Mouse (Mus musculus): ENCODE measurements at regions not wholly inside any gene's neighbourhood (a gene's known extent, or its start where the extent isn't known, plus 50 kb on each side); places are given as distances from the start of the nearest gene placed in this dataset.

DNA sequence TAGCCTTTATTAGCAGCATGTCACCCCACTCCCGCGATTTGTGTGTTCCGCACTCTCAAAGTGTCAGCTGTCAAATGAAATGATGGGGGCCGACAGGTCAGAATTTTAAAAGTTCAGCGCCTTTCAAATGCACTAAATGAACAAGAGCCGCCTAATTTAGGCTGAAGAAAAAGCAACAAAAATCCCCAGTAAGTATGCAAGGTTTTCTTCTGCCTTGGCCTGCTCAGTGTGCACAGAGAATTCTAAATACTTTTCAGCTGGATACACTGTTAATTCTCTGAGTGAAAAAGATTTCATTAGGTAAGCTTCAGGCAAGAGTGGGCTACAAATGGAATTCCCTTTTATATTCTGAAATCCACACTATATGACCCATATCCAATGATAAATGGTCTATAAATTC, 125.9 kb upstream of the BC052040 start:
- Histone ChIP-seq H3K27me3 (ENCODE audit: control insufficient read depth, insufficient read depth, low read depth, low read length) (no peaks in the 10 kb centered on the region), H3K4me3 (ENCODE audit: low read depth, low read length) (no peak overlapping the region), H3K36me3 (ENCODE audit: control insufficient read depth, insufficient read depth, low read length) (no peaks in the 10 kb centered on the region), H3K9ac (ENCODE audit: low read depth, low read length) (no peak overlapping the region), H3K4me2 (ENCODE audit: low read length) (no peak overlapping the region), H3K9me3 (replicated peaks; ENCODE audit: control insufficient read depth, low read length, poor library complexity, severe bottlenecking) (no peaks in the 10 kb centered on the region), H3K4me1 (ENCODE audit: control insufficient read depth, insufficient read depth, low read length) (peaks cover 4% of the 10 kb centered on the region), H3K27ac (ENCODE audit: low read length) (no peak overlapping the region)
- ATAC-seq: no peak
- WGBS: 39% methylated on average over 6 of the region's 6 CpGs

DNA sequence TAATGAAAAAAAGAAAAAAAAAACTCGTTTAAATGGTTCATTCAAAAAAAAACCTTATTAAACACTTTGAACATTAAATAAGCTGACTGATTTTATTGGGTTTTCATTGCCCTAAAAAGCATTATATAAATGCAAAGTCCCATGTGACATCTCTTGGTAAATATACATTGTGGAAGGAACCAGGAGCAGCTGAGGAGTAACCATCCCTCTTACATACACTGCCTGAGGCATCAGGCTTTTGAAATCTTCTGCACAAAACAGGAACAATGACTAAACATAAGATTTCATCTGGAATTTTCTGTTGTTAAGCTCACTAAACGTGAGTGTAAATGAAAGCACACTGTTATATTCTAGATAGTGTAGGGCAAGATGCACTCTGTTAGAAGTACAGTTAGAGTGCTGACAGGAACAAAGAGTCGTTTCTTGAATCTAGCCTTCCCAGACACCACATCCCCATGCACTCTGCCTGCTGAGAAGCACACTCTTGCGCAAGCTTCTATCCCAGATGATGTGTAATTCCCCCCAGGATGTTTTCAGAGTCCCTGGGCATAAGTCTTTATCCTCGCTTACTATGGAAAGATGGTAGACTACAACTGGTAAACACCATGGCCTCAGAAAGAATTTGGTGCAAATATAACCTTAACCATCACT, 125.0 kb upstream of the BC052040 start:
- Histone ChIP-seq H3K4me2 (ENCODE audit: low read length) (no peak overlapping the region), H3K36me3 (ENCODE audit: control insufficient read depth, insufficient read depth, low read length) (no peaks in the 10 kb centered on the region), H3K9me3 (replicated peaks; ENCODE audit: control insufficient read depth, low read length, poor library complexity, severe bottlenecking) (no peaks in the 10 kb centered on the region), H3K9ac (ENCODE audit: low read depth, low read length) (no peak overlapping the region), H3K27ac (ENCODE audit: low read length) (no peak overlapping the region), H3K4me1 (ENCODE audit: control insufficient read depth, insufficient read depth, low read length) (peaks cover 4% of the 10 kb centered on the region), H3K27me3 (ENCODE audit: control insufficient read depth, insufficient read depth, low read depth, low read length) (no peaks in the 10 kb centered on the region), H3K4me3 (ENCODE audit: low read depth, low read length) (no peak overlapping the region)
- no peak for ATAC-seq
- WGBS: 59% methylated on average over 5 of the region's 5 CpGs

DNA sequence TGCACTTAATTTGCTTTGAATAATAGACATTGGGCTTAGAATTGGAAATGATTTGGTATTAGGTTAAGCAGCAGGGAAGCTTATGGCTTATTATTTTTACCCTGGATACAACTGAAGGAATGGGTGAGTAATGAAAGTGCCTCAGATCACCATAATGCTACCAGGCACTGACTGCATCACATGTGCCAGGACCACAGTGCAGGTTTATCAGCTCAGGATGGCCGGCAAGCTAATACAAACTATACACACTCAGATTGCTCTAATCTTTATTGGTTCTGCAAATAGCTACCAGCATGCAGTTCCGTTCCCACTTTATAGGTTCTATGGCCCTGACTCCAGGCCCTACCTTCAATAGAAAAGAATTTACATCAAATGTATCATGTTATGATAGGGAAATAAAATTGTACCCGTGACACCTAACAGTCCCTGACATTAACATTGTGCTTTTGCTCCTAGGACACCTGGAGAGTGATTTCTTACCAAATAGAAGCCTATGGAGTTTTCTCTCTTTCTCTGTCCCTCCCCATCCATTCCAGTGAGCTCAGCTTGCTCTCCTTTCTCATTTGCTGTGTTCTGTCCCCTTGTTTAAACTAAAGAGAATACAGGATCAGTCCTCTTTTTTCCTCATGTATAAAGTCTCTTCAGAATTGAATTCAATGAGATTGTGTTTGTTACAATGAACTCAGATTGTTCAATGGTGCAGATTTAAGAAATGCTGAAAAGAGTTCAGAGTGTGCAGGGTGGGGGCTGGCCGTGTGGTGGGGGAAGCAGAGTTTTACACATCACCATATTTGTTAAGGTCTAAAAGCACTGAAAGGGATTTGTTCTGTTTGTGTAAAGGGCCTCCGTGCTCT, 121.3 kb upstream of the BC052040 start:
- ATAC-seq: peak; percentile 70
- Histone ChIP-seq H3K4me1 (ENCODE audit: control insufficient read depth, insufficient read depth, low read length) (peaks cover 3% of the 10 kb centered on the region), H3K9me3 (replicated peaks; ENCODE audit: control insufficient read depth, low read length, poor library complexity, severe bottlenecking) (no peaks in the 10 kb centered on the region), H3K27me3 (ENCODE audit: control insufficient read depth, insufficient read depth, low read depth, low read length) (no peaks in the 10 kb centered on the region), H3K4me2 (ENCODE audit: low read length) (no peak overlapping the region), H3K27ac (ENCODE audit: low read length) (no peak overlapping the region), H3K9ac (ENCODE audit: low read depth, low read length) (no peak overlapping the region), H3K4me3 (ENCODE audit: low read depth, low read length) (no peak overlapping the region), H3K36me3 (ENCODE audit: control insufficient read depth, insufficient read depth, low read length) (no peaks in the 10 kb centered on the region)
- WGBS: 30% methylated on average over 5 of the region's 5 CpGs

DNA sequence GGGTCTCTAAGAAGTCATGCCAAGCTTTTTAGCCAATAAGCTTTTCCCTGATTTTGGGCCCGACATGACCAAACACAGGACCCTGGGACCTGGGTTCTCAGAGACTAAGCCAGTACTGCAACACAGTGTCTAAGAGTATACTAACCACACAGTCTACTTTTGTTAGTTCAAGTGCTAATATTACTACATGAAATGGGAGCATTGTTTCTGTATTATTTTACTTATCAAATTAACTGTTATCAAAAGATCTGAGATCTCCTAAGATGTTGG, 120.7 kb upstream of the BC052040 start:
- no peak; the same call in none of the 2 replicates for ATAC-seq
- WGBS: 17% methylated on average over 1 of the region's 1 CpGs

DNA sequence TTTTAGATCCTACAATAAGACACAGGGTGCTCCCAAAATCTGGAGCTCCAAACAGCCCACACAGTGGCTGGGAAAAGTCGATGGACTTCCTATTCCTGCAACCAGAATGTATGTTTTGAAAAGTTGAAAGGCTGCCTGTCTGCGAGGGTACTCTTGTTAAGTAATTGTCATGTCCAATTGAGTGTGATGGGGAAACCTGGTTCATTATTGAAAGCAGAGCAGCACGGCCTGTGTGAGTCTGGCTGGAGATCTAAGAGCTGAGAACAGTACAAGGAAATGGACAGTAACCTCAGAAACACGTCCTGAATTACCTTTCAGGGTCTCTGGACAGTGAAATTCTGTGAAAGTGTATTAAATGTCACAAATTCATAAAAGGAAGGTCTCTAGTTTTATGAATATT, 115.3 kb upstream of the BC052040 start:
- Histone ChIP-seq H3K4me3 (ENCODE audit: low read depth, low read length) (no peak overlapping the region), H3K36me3 (ENCODE audit: control insufficient read depth, insufficient read depth, low read length) (no peaks in the 10 kb centered on the region), H3K4me1 (ENCODE audit: control insufficient read depth, insufficient read depth, low read length) (no peaks in the 10 kb centered on the region), H3K4me2 (ENCODE audit: low read length) (no peak overlapping the region), H3K27me3 (ENCODE audit: control insufficient read depth, insufficient read depth, low read depth, low read length) (no peaks in the 10 kb centered on the region), H3K9ac (ENCODE audit: low read depth, low read length) (no peak overlapping the region), H3K9me3 (replicated peaks; ENCODE audit: control insufficient read depth, low read length, poor library complexity, severe bottlenecking) (no peaks in the 10 kb centered on the region), H3K27ac (ENCODE audit: low read length) (no peak overlapping the region)
- 58% methylated on average over 4 of the region's 4 CpGs for WGBS
- no peak for ATAC-seq

More for the DNA sequence above, 120.7 kb upstream of the BC052040 start:
- no peak overlapping the region for H3K27ac ChIP-seq (ENCODE audit: low read length)
- H3K4me1 ChIP-seq (ENCODE audit: control insufficient read depth, insufficient read depth, low read length): no peaks in the 10 kb centered on the region; the same call in 1 of the 2 replicates
- H3K4me3 ChIP-seq (ENCODE audit: low read depth, low read length): no peak overlapping the region
- H3K36me3 ChIP-seq (ENCODE audit: control insufficient read depth, insufficient read depth, low read length): no peaks in the 10 kb centered on the region
- no peaks in the 10 kb centered on the region for H3K9me3 ChIP-seq (replicated peaks; ENCODE audit: control insufficient read depth, low read length, poor library complexity, severe bottlenecking)
- no peak overlapping the region for H3K4me2 ChIP-seq (ENCODE audit: low read length)
- no peak overlapping the region for H3K9ac ChIP-seq (ENCODE audit: low read depth, low read length)
- H3K27me3 ChIP-seq (ENCODE audit: control insufficient read depth, insufficient read depth, low read depth, low read length): no peaks in the 10 kb centered on the region

DNA sequence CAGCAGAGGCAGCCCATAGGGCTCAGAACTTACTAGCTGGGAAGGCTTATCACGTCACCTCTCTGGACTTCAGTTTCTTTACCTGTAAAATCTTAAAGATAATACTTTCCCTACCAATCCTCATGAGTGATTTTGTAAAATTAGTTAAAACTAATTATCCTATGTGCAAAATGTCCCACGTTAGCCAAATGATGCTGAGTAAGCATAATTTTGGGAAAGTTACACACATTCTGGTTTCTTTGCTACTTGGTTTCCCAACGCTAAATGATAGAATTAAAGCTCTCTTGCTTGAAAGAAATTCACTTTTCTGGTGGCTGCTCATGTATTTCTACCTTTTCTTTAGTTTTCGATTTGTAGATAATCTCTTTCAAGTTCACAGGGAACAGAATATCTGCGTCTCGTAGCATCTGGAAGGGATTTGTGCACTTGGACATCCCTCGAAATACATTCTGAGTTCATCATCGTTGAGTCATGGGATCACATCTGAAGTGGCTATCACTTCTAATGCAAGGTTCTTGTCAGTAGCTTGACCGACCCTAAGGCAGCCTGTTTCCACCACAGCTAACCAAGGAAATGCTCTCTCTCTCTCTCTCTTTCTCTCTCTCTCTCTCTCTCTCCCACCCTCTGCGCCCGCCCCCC, 114.3 kb upstream of the BC052040 start:
- H3K4me2 ChIP-seq (ENCODE audit: low read length): no peak overlapping the region
- no peak overlapping the region for H3K27ac ChIP-seq (ENCODE audit: low read length)
- H3K9me3 ChIP-seq (replicated peaks; ENCODE audit: control insufficient read depth, low read length, poor library complexity, severe bottlenecking): no peaks in the 10 kb centered on the region
- no peaks in the 10 kb centered on the region for H3K4me1 ChIP-seq (ENCODE audit: control insufficient read depth, insufficient read depth, low read length)
- ATAC-seq: no peak
- H3K36me3 ChIP-seq (ENCODE audit: control insufficient read depth, insufficient read depth, low read length): no peaks in the 10 kb centered on the region
- no peak overlapping the region for H3K4me3 ChIP-seq (ENCODE audit: low read depth, low read length)
- H3K9ac ChIP-seq (ENCODE audit: low read depth, low read length): no peak overlapping the region
- WGBS: 90% methylated on average over 11 of the region's 11 CpGs
- H3K27me3 ChIP-seq (ENCODE audit: control insufficient read depth, insufficient read depth, low read depth, low read length): no peaks in the 10 kb centered on the region

DNA sequence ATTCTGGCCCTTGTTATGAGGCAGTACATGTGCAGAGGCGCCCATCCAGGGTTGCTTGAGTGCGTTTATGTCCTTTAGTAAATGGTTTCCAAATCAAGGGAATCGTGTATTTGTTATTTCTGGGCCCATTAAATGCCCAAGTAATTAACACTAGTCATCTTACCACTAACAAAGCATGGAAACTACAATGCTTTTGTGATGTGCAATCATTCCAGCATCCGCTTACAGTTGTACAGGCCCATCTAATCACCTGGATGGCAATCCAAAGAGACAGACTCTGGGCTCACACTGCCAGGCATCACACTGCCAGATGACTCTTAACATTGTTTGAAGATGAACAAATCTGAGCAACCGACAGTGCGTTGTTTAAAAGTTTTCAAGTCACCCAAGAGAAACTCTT, 113.6 kb upstream of the BC052040 start:
- 87% methylated on average over 6 of the region's 6 CpGs for WGBS
- no peak overlapping the region for H3K9ac ChIP-seq (ENCODE audit: low read depth, low read length)
- no peaks in the 10 kb centered on the region for H3K27me3 ChIP-seq (ENCODE audit: control insufficient read depth, insufficient read depth, low read depth, low read length)
- no peaks in the 10 kb centered on the region for H3K36me3 ChIP-seq (ENCODE audit: control insufficient read depth, insufficient read depth, low read length)
- no peaks in the 10 kb centered on the region for H3K4me1 ChIP-seq (ENCODE audit: control insufficient read depth, insufficient read depth, low read length)
- no peak overlapping the region for H3K27ac ChIP-seq (ENCODE audit: low read length)
- no peaks in the 10 kb centered on the region for H3K9me3 ChIP-seq (replicated peaks; ENCODE audit: control insufficient read depth, low read length, poor library complexity, severe bottlenecking)
- ATAC-seq: no peak
- no peak overlapping the region for H3K4me3 ChIP-seq (ENCODE audit: low read depth, low read length)
- H3K4me2 ChIP-seq (ENCODE audit: low read length): no peak overlapping the region

DNA sequence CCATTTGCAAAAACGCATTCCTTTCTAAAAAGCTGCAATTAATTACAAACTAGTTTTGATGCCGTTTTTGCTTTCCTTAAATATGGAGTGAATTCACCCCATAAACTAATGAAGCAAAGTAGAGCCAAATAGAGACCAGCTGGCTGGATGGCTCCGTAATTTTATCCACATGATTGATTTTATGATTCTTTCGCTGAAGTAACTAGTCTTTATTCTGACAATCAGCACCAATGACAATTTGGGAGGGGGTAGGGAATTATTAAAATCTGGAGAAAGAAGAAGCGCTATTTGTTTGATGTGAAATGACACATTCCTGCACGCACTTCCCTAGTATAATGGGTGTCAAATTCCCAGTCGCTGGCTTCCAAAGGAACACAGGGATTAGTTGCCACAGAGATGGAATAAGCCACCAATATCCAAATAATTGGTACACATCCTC, 113.0 kb upstream of the BC052040 start:
- no peaks in the 10 kb centered on the region for H3K27me3 ChIP-seq (ENCODE audit: control insufficient read depth, insufficient read depth, low read depth, low read length)
- WGBS: 41% methylated on average over 7 of the region's 7 CpGs
- H3K36me3 ChIP-seq (ENCODE audit: control insufficient read depth, insufficient read depth, low read length): no peaks in the 10 kb centered on the region
- H3K4me1 ChIP-seq (ENCODE audit: control insufficient read depth, insufficient read depth, low read length): no peaks in the 10 kb centered on the region
- no peak overlapping the region for H3K9ac ChIP-seq (ENCODE audit: low read depth, low read length)
- no peaks in the 10 kb centered on the region for H3K9me3 ChIP-seq (replicated peaks; ENCODE audit: control insufficient read depth, low read length, poor library complexity, severe bottlenecking)
- no peak overlapping the region for H3K27ac ChIP-seq (ENCODE audit: low read length)
- no peak overlapping the region for H3K4me2 ChIP-seq (ENCODE audit: low read length)
- no peak for ATAC-seq
- H3K4me3 ChIP-seq (ENCODE audit: low read depth, low read length): no peak overlapping the region

DNA sequence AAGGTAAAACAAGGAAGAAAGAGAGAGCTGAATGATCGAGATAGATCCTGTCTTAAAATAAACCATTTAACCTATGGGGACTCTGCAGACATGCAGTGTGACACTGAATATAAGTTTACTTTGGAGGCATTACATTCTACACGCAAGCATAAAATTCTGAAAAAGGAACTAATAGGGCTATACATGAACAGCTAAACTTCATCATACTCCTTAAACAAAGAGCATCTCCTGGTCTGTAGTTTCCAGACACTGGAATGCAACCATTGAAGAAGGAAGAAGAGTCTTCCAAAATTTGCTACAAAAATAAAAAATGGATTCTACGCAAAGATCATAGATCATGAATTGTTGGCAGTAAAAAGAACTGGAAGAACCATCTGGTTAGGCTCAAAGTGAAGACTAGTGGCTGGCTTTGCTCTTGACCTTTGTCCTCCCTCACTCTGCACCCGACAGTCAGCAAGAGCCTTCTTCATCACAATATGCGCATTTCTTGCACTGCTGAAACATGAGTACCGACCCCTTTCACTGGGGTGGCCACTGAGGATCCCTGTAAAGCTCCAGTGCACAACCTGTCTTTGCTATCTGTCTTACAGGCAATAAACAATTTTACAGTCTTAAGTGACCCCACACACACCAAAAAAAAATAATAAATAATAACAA, 112.2 kb upstream of the BC052040 start:
- H3K4me2 ChIP-seq (ENCODE audit: low read length): no peak overlapping the region
- no peak overlapping the region for H3K4me3 ChIP-seq (ENCODE audit: low read depth, low read length)
- ATAC-seq: no peak
- no peaks in the 10 kb centered on the region for H3K4me1 ChIP-seq (ENCODE audit: control insufficient read depth, insufficient read depth, low read length)
- no peaks in the 10 kb centered on the region for H3K36me3 ChIP-seq (ENCODE audit: control insufficient read depth, insufficient read depth, low read length)
- WGBS: 69% methylated on average over 6 of the region's 6 CpGs
- H3K9me3 ChIP-seq (replicated peaks; ENCODE audit: control insufficient read depth, low read length, poor library complexity, severe bottlenecking): no peaks in the 10 kb centered on the region
- H3K27me3 ChIP-seq (ENCODE audit: control insufficient read depth, insufficient read depth, low read depth, low read length): no peaks in the 10 kb centered on the region
- H3K9ac ChIP-seq (ENCODE audit: low read depth, low read length): no peak overlapping the region
- no peak overlapping the region for H3K27ac ChIP-seq (ENCODE audit: low read length)

Data from midbrain, embryonic 16.5 days (tissue).